Comparison of ENCODE assay signal across 8 mouse cellular contexts in genomic region chr10:69611839-69612340, GRCm38 (mm10).
A peak's percentile ranks its signal among the peaks of the same experiment; 100 is the strongest.
DNase-seq lines count a peak whose midpoint lies in the region; ATAC-seq lines count a peak whose summit lies in the region.

No protein-coding gene starts in this region.

- no peaks in the 10 kb centered on the region for H3K27me3 ChIP-seq in intestine, embryonic 16.5 days (replicated peaks; ENCODE audit: control insufficient read depth, insufficient read depth, low read length)
- no peaks in the 10 kb centered on the region for H3K27me3 ChIP-seq in stomach, embryonic 14.5 days (ENCODE audit: control insufficient read depth, insufficient read depth, low read length)

- 0 out of 2 replicates have a peak, but pooled peaks cover 4% of the 10 kb centered on the region for H3K4me1 ChIP-seq in intestine, embryonic 16.5 days (ENCODE audit: control insufficient read depth, insufficient read depth, low read length)
- H3K4me1 ChIP-seq in stomach, embryonic 14.5 days (ENCODE audit: control insufficient read depth, insufficient read depth, low read length) = peaks cover 4% of the 10 kb centered on the region

- no peaks in the 10 kb centered on the region for H3K36me3 ChIP-seq in intestine, embryonic 16.5 days (ENCODE audit: control insufficient read depth, insufficient read depth, low read length)
- H3K36me3 ChIP-seq in stomach, embryonic 14.5 days (ENCODE audit: control insufficient read depth, insufficient read depth, low read length) = no peaks in the 10 kb centered on the region

- no peaks in the 10 kb centered on the region for H3K9me3 ChIP-seq in intestine, embryonic 16.5 days (ENCODE audit: control insufficient read depth, low read length)
- H3K9me3 ChIP-seq in stomach, embryonic 14.5 days (ENCODE audit: control insufficient read depth, low read depth, low read length) = no peaks in the 10 kb centered on the region

- peak overlapping the region; percentile 60 for H3K27ac ChIP-seq in intestine, embryonic 16.5 days (ENCODE audit: low read length)
- H3K27ac ChIP-seq in stomach, embryonic 14.5 days (ENCODE audit: low read length) = peak overlapping the region; percentile 72

- DNase-seq in adrenal gland, adult (ENCODE audit: inconsistent age in 2 of 2, low spot score in 1 of 2) = peak; percentile 13 to 61
- DNase-seq in adrenal gland, postnatal 4 days (ENCODE audit: low spot score in 2 of 2) = no peak
- peak; percentile 13 for DNase-seq in urinary bladder, postnatal 14 days (ENCODE audit: low spot score)
- no peak for DNase-seq in urinary bladder, postnatal 36 days (ENCODE audit: low spot score in 2 of 2)
- DNase-seq in left cerebral cortex, postnatal 4 days = peak; percentile 63
- DNase-seq in spleen, adult 18-20 months = no peak

- no peak overlapping the region for H3K9ac ChIP-seq in intestine, embryonic 16.5 days (ENCODE audit: low read depth, low read length)
- H3K9ac ChIP-seq in stomach, embryonic 14.5 days (replicated peaks; ENCODE audit: low read depth, low read length) = no peak overlapping the region

- WGBS in intestine, embryonic 16.5 days = 46% methylated on average over 5 of the region's 5 CpGs
- WGBS in stomach, embryonic 14.5 days = 40% methylated on average over 5 of the region's 5 CpGs

- no peak overlapping the region for H3K4me2 ChIP-seq in intestine, embryonic 16.5 days (ENCODE audit: low read depth, low read length)
- H3K4me2 ChIP-seq in stomach, embryonic 14.5 days (replicated peaks; ENCODE audit: low read depth, low read length) = no peak overlapping the region

- no peak overlapping the region for H3K4me3 ChIP-seq in intestine, embryonic 16.5 days (ENCODE audit: low read length)
- no peak overlapping the region for H3K4me3 ChIP-seq in stomach, embryonic 14.5 days (ENCODE audit: low read depth, low read length)

- intact Hi-C loops in left cerebral cortex, postnatal 4 days (cut with DNase I) = no loop called here

- peak; percentile 74 for ATAC-seq in intestine, embryonic 16.5 days
- peak; percentile 63; the same call in 1 of the 2 replicates for ATAC-seq in stomach, embryonic 14.5 days (ENCODE audit: insufficient number of reproducible peaks, insufficient read depth, low FRiP score, low read depth)

Comparison
In these comparisons a context has a peak if more than half of its experiments do, and no peak if none do; other contexts are left out.
1. DNase-seq: peak in adrenal gland, adult (2 of 2), urinary bladder, postnatal 14 days (single experiment) and left cerebral cortex, postnatal 4 days (single experiment); none in adrenal gland, postnatal 4 days (0 of 2), urinary bladder, postnatal 36 days (0 of 2) and spleen, adult 18-20 months (0 of 2).